Mouse (Mus musculus) myocyte (in vitro differentiated cells): ENCODE results near the gene Lrig1. TPM values are rescaled to one million over a fixed set of nuclear protein-coding genes. Genes with fewer than 3 reads are reported as not detected.
A peak's percentile ranks its signal among the peaks of the same experiment; 100 is the strongest.

ENCODE experiments used
- H3K27me3 ChIP-seq: one replicate; pipeline ENCODE4 v1.6.1; 2011; ENCODE audit not compliant: control insufficient read depth, insufficient read depth, insufficient read length
- H3K36me3 ChIP-seq: one replicate; pipeline ENCODE4 v1.6.1; 2011; ENCODE audit not compliant: control insufficient read depth, insufficient read depth
- H3K4me2 ChIP-seq: one replicate; pipeline ENCODE4 v1.6.1; 2011; ENCODE audit warnings: low read depth, control low read depth
- H3K4me3 ChIP-seq: one replicate; pipeline ENCODE4 v1.5.1; 2011; ENCODE audit warnings: mild to moderate bottlenecking, control low read depth, moderate library complexity
- H3K79me2 ChIP-seq: one replicate; pipeline ENCODE4 v1.6.1; 2011; ENCODE audit not compliant: control insufficient read depth, insufficient read depth
- H3ac ChIP-seq: one replicate; pipeline ENCODE4 v1.6.1; 2011; ENCODE audit not compliant: control insufficient read depth, insufficient read length
- CEBPB ChIP-seq: IDR thresholded peaks from 2 replicates; pipeline ENCODE4 v1.6.1; 2011; ENCODE audit warnings: mild to moderate bottlenecking, moderate library complexity; ENCODE audit not compliant: poor library complexity, insufficient read depth, severe bottlenecking
- E2F4 ChIP-seq: IDR thresholded peaks from one replicate; pipeline ENCODE4 v1.6.1; 2011; ENCODE audit warnings: mild to moderate bottlenecking, control low read depth, moderate library complexity; ENCODE audit not compliant: insufficient read depth
- MAX ChIP-seq: IDR thresholded peaks from one replicate; pipeline ENCODE4 v1.6.1; 2011; ENCODE audit warnings: low read depth, mild to moderate bottlenecking, control low read depth
- MYOD1 ChIP-seq, 3 experiments: IDR thresholded peaks; one replicate each; pipeline ENCODE4 v1.6.1; 2011; ENCODE audit warnings: control low read depth in 2 of 3, low read depth in 2 of 3, mild to moderate bottlenecking in 2 of 3, moderate library complexity in 1 of 3; ENCODE audit not compliant: insufficient read length in 2 of 3, control insufficient read depth in 1 of 3
- MYOG ChIP-seq, 3 experiments: IDR thresholded peaks; one replicate each; pipeline ENCODE4 v1.6.1; 2011; ENCODE audit warnings: control low read depth in 2 of 3, low read depth in 2 of 3, mild to moderate bottlenecking in 2 of 3; ENCODE audit not compliant: insufficient read length in 2 of 3, control insufficient read depth in 1 of 3, insufficient read depth in 1 of 3
- POLR2A ChIP-seq: IDR thresholded peaks from one replicate; pipeline ENCODE4 v1.6.1; 2011; ENCODE audit warnings: low read depth, mild to moderate bottlenecking, control low read depth, moderate library complexity; ENCODE audit not compliant: insufficient read length
- POLR2AphosphoS2 ChIP-seq: IDR thresholded peaks from one replicate; pipeline ENCODE4 v1.6.1; 2011; ENCODE audit warnings: low read depth, control low read depth; ENCODE audit not compliant: insufficient read length
- REST ChIP-seq: IDR thresholded peaks from one replicate; pipeline ENCODE4 v1.6.1; 2011; ENCODE audit warnings: mild to moderate bottlenecking, control low read depth, moderate library complexity; ENCODE audit not compliant: insufficient read depth, insufficient read length
- SRF ChIP-seq: IDR thresholded peaks from one replicate; pipeline ENCODE4 v1.6.1; 2011; ENCODE audit warnings: low read depth; ENCODE audit not compliant: control insufficient read depth, insufficient read length
- TCF12 ChIP-seq: IDR thresholded peaks from one replicate; pipeline ENCODE4 v1.6.1; 2011; ENCODE audit warnings: mild to moderate bottlenecking, control low read depth; ENCODE audit not compliant: poor library complexity, insufficient read depth, severe bottlenecking
- TCF3 ChIP-seq: IDR thresholded peaks from one replicate; pipeline ENCODE4 v1.6.1; 2011; ENCODE audit warnings: low read depth, control low read depth; ENCODE audit not compliant: insufficient read length
- USF1 ChIP-seq: IDR thresholded peaks from one replicate; pipeline ENCODE4 v1.6.1; 2011; ENCODE audit warnings: low read depth, mild to moderate bottlenecking, control low read depth, moderate library complexity
- polyA plus RNA-seq: library from polyadenylated mRNA; unstranded; fragments of >200 nt; fragmentation: generic; extraction: Trizol; gene quantifications from one replicate; pipeline ENCODE4 v1.2.1, GENCODE M21; 2012; ENCODE audit warnings: missing spikeins

The Lrig1 gene
- polyA plus RNA-seq, 1 experiment = 22.1 TPM

GRCm38 (mm10) chr6:94718607-94719346 is 18.8 kb upstream of the Lrig1 start:
- H3K4me3 ChIP-seq = no peak overlapping the region
- TF ChIP-seq USF1 (no peak), POLR2AphosphoS2 (no peak), MAX (no peak), MYOG (IDR thresholded peaks at IDR 0.05; ENCODE audit: control insufficient read depth in 1 of 3, insufficient read depth in 1 of 3, insufficient read length in 2 of 3, low read depth in 2 of 3) (peak in 1 of 3 experiments; percentile 18), MYOD1 (IDR thresholded peaks at IDR 0.05; ENCODE audit: control insufficient read depth in 1 of 3, insufficient read length in 2 of 3, low read depth in 2 of 3) (peak in 1 of 3 experiments; percentile 56), REST (no peak)
- no peak overlapping the region for H3ac ChIP-seq
- no peak overlapping the region for H3K4me2 ChIP-seq
- H3K79me2 ChIP-seq = no peaks in the 10 kb centered on the region
- H3K36me3 ChIP-seq = no peaks in the 10 kb centered on the region
- H3K27me3 ChIP-seq = no peaks in the 10 kb centered on the region

GRCm38 (mm10) chr6:94717705-94718489 is 17.9 kb upstream of the Lrig1 start:
- no peak for TF ChIP-seq E2F4
- TF ChIP-seq MYOG (IDR thresholded peaks at IDR 0.05; ENCODE audit: control insufficient read depth in 1 of 3, insufficient read depth in 1 of 3, insufficient read length in 2 of 3, low read depth in 2 of 3) = no peak
- TF ChIP-seq SRF = no peak
- TF ChIP-seq POLR2AphosphoS2 = no peak
- TF ChIP-seq USF1 = no peak
- TF ChIP-seq MAX = no peak
- no peak for TF ChIP-seq CEBPB
- TF ChIP-seq REST = no peak
- TF ChIP-seq MYOD1 (IDR thresholded peaks at IDR 0.05; ENCODE audit: control insufficient read depth in 1 of 3, insufficient read length in 2 of 3, low read depth in 2 of 3) = no peak
- H3K79me2 ChIP-seq = no peaks in the 10 kb centered on the region
- H3K27me3 ChIP-seq = no peaks in the 10 kb centered on the region
- no peak overlapping the region for H3ac ChIP-seq
- peak overlapping the region; percentile 4 for H3K4me2 ChIP-seq
- H3K36me3 ChIP-seq = no peaks in the 10 kb centered on the region
- no peak overlapping the region for H3K4me3 ChIP-seq

- Histone ChIP-seq H3K36me3 (no peaks in the 10 kb centered on the region), H3K4me2 (no peak overlapping the region), H3K79me2 (no peaks in the 10 kb centered on the region), H3K4me3 (no peak overlapping the region), H3ac (no peak overlapping the region), H3K27me3 (no peaks in the 10 kb centered on the region)
- TF ChIP-seq USF1 (no peak), TCF3 (no peak), MYOD1 (IDR thresholded peaks at IDR 0.05; ENCODE audit: control insufficient read depth in 1 of 3, insufficient read length in 2 of 3, low read depth in 2 of 3) (no peak), TCF12 (no peak), CEBPB (no peak), REST (no peak), E2F4 (no peak), SRF (no peak), POLR2AphosphoS2 (no peak), MYOG (IDR thresholded peaks at IDR 0.05; ENCODE audit: control insufficient read depth in 1 of 3, insufficient read depth in 1 of 3, insufficient read length in 2 of 3, low read depth in 2 of 3) (no peak), MAX (no peak), POLR2A (no peak)
Observed at GRCm38 (mm10) chr6:94715645-94715940, 15.6 kb upstream of the Lrig1 start.

- Histone ChIP-seq H3K4me2 (no peak overlapping the region), H3K27me3 (no peaks in the 10 kb centered on the region), H3K4me3 (no peak overlapping the region), H3K36me3 (no peaks in the 10 kb centered on the region), H3K79me2 (no peaks in the 10 kb centered on the region), H3ac (no peak overlapping the region)
- TF ChIP-seq USF1 (no peak), POLR2AphosphoS2 (no peak), MYOG (IDR thresholded peaks at IDR 0.05; ENCODE audit: control insufficient read depth in 1 of 3, insufficient read depth in 1 of 3, insufficient read length in 2 of 3, low read depth in 2 of 3) (no peak), TCF12 (no peak), SRF (no peak), REST (no peak), MAX (no peak), POLR2A (no peak), TCF3 (no peak), MYOD1 (IDR thresholded peaks at IDR 0.05; ENCODE audit: control insufficient read depth in 1 of 3, insufficient read length in 2 of 3, low read depth in 2 of 3) (no peak), E2F4 (no peak), CEBPB (no peak)
Observed at GRCm38 (mm10) chr6:94714815-94715644, 15.1 kb upstream of the Lrig1 start.
